Mouse (Mus musculus): ENCODE results near the gene Hspa1l.

DNA sequence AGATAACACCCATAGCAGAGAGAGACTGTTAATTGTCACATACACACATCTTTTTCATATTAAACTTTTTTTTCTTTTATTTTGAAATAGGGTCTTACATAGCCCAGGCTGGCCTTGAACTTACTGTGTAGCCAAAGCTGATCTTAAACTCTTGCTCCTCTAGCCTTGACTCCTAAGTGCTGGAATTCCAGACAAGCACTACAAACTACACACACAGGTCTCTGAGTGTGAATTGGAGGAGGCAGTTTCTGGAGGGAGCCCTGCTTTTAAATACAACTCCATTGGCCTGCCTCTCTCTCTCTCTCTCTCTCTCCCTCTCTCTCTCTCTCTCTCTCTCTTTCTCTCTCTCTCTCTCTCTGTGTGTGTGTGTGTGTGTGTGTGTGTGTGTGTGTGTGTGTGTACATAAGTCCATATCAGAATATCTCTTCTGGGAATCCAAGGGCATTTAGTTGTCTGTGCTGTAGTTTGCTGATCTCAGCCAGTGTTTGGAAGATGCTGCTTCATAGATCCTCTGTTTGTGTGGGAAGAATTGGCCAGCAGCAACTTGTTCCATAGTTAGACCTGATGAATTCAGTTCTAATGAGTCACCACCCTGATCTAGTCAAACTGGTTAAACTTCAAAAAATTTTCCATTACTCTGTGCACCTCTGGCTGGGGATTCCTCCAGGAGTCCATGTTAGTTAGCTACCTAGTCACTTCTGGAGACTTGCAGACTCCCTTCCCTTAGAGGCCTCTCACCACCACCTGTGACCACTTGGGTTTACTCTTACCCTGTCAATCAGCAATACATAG is 11.6 kb upstream of the Hspa1l start:
- TF ChIP-seq TAL1 (IDR thresholded peaks at IDR 0.05; ENCODE audit: low read length) = no peak
- TF ChIP-seq GATA1 (IDR thresholded peaks at IDR 0.05; ENCODE audit: low read length) = no peak

Data from erythroblast, embryonic 14.5 days (primary cell).